In the genomic region with DNA sequence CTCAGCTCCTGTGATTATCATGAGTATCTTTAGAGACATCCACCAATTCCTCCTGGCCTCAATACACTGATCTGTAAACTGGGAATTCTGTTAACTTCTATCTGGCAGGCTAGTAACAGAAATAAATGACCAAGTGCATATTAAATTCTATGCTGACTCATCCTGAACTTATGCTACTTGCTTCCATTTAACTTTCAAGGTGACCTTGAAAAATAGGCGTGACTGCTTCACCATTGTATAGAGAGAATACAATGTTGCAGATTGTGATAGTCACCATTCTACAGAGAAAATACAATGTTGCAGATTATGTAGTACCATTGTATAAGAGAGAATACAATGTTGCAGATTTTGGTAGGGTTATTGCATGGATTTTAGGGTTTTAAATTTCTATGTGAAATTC, we compare ENCODE assay signal across 27 mouse cellular contexts.
"Had no signal": no experiment of that assay in that cellular context is flagged by ENCODE, and none has a peak within 500 bp of the region (broad histone marks: within the 10 kb centered on the region; RNA-seq: fewer than 3 reads in every experiment).

No protein-coding gene starts in this region.

- H3K4me3 ChIP-seq: limb, embryonic 10.5 days; limb, embryonic 12.5 days; limb, embryonic 13.5 days; limb, embryonic 15.5 days; liver, embryonic 12.5 days; liver, embryonic 13.5 days; liver, embryonic 15.5 days; lung, embryonic 15.5 days; megakaryocyte, embryonic 14.5 days; midbrain, embryonic 10.5 days; midbrain, embryonic 12.5 days; midbrain, embryonic 13.5 days; midbrain, embryonic 15.5 days; myocyte had no signal

- DNase-seq: left cerebral cortex, postnatal 4 days; liver; liver, embryonic 13.5 days; liver, postnatal 0 days; lung, adult 18-20 months; lung, adult 2 months; lung, embryonic 14.5 days; lung, postnatal 10 days; lung, postnatal 14 days; lung, postnatal 36 days; lung, postnatal 4 days; midbrain, embryonic 14.5 days had no signal

- H3K27ac ChIP-seq: limb, embryonic 10.5 days; limb, embryonic 12.5 days; limb, embryonic 13.5 days; limb, embryonic 15.5 days; liver, embryonic 12.5 days; liver, embryonic 13.5 days; liver, embryonic 14.5 days; liver, embryonic 15.5 days; lung, embryonic 15.5 days; macrophage; midbrain, embryonic 10.5 days; midbrain, embryonic 12.5 days; midbrain, embryonic 13.5 days; midbrain, embryonic 15.5 days had no signal

- H3K9ac ChIP-seq: limb, embryonic 12.5 days; limb, embryonic 13.5 days; limb, embryonic 15.5 days; liver, embryonic 12.5 days; liver, embryonic 13.5 days; liver, embryonic 14.5 days; liver, embryonic 15.5 days; liver, postnatal 0 days; lung, embryonic 14.5 days; lung, embryonic 15.5 days; midbrain, embryonic 12.5 days; midbrain, embryonic 13.5 days; midbrain, embryonic 15.5 days had no signal

- H3K36me3 ChIP-seq: limb, embryonic 10.5 days; limb, embryonic 12.5 days; limb, embryonic 13.5 days; limb, embryonic 15.5 days; liver, embryonic 12.5 days; liver, embryonic 13.5 days; liver, embryonic 15.5 days; lung, embryonic 15.5 days; midbrain, embryonic 10.5 days; midbrain, embryonic 12.5 days; midbrain, embryonic 13.5 days; midbrain, embryonic 15.5 days had no signal

- H3K4me1 ChIP-seq: limb, embryonic 10.5 days; limb, embryonic 12.5 days; limb, embryonic 13.5 days; limb, embryonic 15.5 days; liver, embryonic 12.5 days; liver, embryonic 13.5 days; liver, embryonic 15.5 days; lung, embryonic 15.5 days; megakaryocyte, embryonic 14.5 days; midbrain, embryonic 10.5 days; midbrain, embryonic 12.5 days; midbrain, embryonic 13.5 days; midbrain, embryonic 15.5 days had no signal

- H3K9me3 ChIP-seq: limb, embryonic 10.5 days; limb, embryonic 12.5 days; limb, embryonic 13.5 days; limb, embryonic 15.5 days; liver, embryonic 12.5 days; liver, embryonic 13.5 days; liver, embryonic 15.5 days; lung, embryonic 15.5 days; midbrain, embryonic 10.5 days; midbrain, embryonic 12.5 days; midbrain, embryonic 13.5 days; midbrain, embryonic 15.5 days had no signal
